Mouse (Mus musculus) stomach, postnatal 0 days (tissue): Measurements from ENCODE around the gene Sebox.

Experiments used
- CTCF ChIP-seq: IDR thresholded peaks from 2 replicates; pipeline ENCODE4 v1.5.1; 2016; ENCODE audit warnings: antibody characterized with exemption, low read depth, mild to moderate bottlenecking, moderate library complexity
- EP300 ChIP-seq: optimal IDR thresholded peaks from 2 replicates; pipeline ENCODE3; 2016; ENCODE audit warnings: antibody characterized with exemption

DNA sequence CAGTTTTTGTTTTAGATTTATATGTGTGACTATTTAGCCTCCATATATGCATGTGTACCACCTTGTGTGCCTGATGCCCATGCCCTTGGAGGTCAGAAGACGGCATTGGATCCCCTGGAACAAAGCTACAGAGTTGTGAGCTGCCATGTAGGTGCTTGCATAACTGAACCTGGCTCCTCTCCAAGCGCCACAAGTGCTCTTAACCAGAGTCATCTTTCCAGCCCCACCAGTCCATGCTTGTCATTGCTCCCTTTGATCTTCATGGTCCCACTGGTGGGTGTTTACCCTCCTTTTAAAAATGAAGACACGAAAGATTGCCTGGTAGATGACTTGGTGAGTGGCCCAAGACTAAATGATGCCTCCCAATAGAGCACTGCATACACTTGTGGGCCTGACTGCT is 37.1 kb downstream of the Sebox start:
- no peak for TF ChIP-seq CTCF
- TF ChIP-seq EP300: no peak
